Mouse (Mus musculus) myocyte (in vitro differentiated cells): ENCODE data around the gene Pagr1b.

ENCODE experiments used
- CEBPB ChIP-seq: IDR thresholded peaks from 2 replicates; pipeline ENCODE4 v1.6.1; 2011; ENCODE audit warnings: mild to moderate bottlenecking, moderate library complexity; ENCODE audit not compliant: poor library complexity, insufficient read depth, severe bottlenecking
- E2F4 ChIP-seq: IDR thresholded peaks from one replicate; pipeline ENCODE4 v1.6.1; 2011; ENCODE audit warnings: mild to moderate bottlenecking, control low read depth, moderate library complexity; ENCODE audit not compliant: insufficient read depth
- MAX ChIP-seq: IDR thresholded peaks from one replicate; pipeline ENCODE4 v1.6.1; 2011; ENCODE audit warnings: low read depth, mild to moderate bottlenecking, control low read depth
- MYOD1 ChIP-seq, 3 experiments: IDR thresholded peaks; one replicate each; pipeline ENCODE4 v1.6.1; 2011; ENCODE audit warnings: control low read depth in 2 of 3, low read depth in 2 of 3, mild to moderate bottlenecking in 2 of 3, moderate library complexity in 1 of 3; ENCODE audit not compliant: insufficient read length in 2 of 3, control insufficient read depth in 1 of 3
- MYOG ChIP-seq, 3 experiments: IDR thresholded peaks; one replicate each; pipeline ENCODE4 v1.6.1; 2011; ENCODE audit warnings: control low read depth in 2 of 3, low read depth in 2 of 3, mild to moderate bottlenecking in 2 of 3; ENCODE audit not compliant: insufficient read length in 2 of 3, control insufficient read depth in 1 of 3, insufficient read depth in 1 of 3
- POLR2A ChIP-seq: IDR thresholded peaks from one replicate; pipeline ENCODE4 v1.6.1; 2011; ENCODE audit warnings: low read depth, mild to moderate bottlenecking, control low read depth, moderate library complexity; ENCODE audit not compliant: insufficient read length
- POLR2AphosphoS2 ChIP-seq: IDR thresholded peaks from one replicate; pipeline ENCODE4 v1.6.1; 2011; ENCODE audit warnings: low read depth, control low read depth; ENCODE audit not compliant: insufficient read length
- SRF ChIP-seq: IDR thresholded peaks from one replicate; pipeline ENCODE4 v1.6.1; 2011; ENCODE audit warnings: low read depth; ENCODE audit not compliant: control insufficient read depth, insufficient read length
- TCF12 ChIP-seq: IDR thresholded peaks from one replicate; pipeline ENCODE4 v1.6.1; 2011; ENCODE audit warnings: mild to moderate bottlenecking, control low read depth; ENCODE audit not compliant: poor library complexity, insufficient read depth, severe bottlenecking
- TCF3 ChIP-seq: IDR thresholded peaks from one replicate; pipeline ENCODE4 v1.6.1; 2011; ENCODE audit warnings: low read depth, control low read depth; ENCODE audit not compliant: insufficient read length
- USF1 ChIP-seq: IDR thresholded peaks from one replicate; pipeline ENCODE4 v1.6.1; 2011; ENCODE audit warnings: low read depth, mild to moderate bottlenecking, control low read depth, moderate library complexity

DNA sequence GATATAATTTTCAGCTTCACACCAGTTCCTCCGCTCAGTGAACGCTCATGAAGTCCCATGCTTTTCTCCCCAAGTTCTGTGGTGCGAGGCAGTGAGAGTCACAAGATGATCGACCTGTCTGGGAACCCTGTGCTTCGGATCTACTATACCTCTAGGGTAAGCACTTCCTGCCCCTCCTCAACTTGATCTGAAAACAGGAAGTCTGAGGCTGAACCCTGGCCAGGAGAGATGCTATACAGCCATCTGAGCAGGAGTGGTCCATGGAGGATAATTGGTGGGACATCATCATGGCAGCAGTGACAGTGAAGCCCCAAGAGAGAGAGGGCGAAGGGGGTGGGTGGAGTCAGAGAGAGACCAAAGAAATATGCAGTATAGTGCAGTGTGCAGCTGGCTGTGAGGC is 37.4 kb downstream of the Pagr1b start:
- TF ChIP-seq SRF (no peak), TCF3 (no peak), MAX (no peak), E2F4 (no peak), POLR2A (no peak), POLR2AphosphoS2 (no peak), TCF12 (no peak), CEBPB (no peak), USF1 (no peak), MYOD1 (IDR thresholded peaks at IDR 0.05; ENCODE audit: control insufficient read depth in 1 of 3, insufficient read length in 2 of 3, low read depth in 2 of 3) (no peak), MYOG (IDR thresholded peaks at IDR 0.05; ENCODE audit: control insufficient read depth in 1 of 3, insufficient read depth in 1 of 3, insufficient read length in 2 of 3, low read depth in 2 of 3) (no peak)
